Mouse (Mus musculus) right cerebral cortex, postnatal 4 days (tissue): ENCODE results near the gene Syndig1l.

Experiments used
- DNase-seq: peaks from one replicate; pipeline ENCODE4 v3.0.0-alpha.2; 2022

Gene Syndig1l

DNA sequence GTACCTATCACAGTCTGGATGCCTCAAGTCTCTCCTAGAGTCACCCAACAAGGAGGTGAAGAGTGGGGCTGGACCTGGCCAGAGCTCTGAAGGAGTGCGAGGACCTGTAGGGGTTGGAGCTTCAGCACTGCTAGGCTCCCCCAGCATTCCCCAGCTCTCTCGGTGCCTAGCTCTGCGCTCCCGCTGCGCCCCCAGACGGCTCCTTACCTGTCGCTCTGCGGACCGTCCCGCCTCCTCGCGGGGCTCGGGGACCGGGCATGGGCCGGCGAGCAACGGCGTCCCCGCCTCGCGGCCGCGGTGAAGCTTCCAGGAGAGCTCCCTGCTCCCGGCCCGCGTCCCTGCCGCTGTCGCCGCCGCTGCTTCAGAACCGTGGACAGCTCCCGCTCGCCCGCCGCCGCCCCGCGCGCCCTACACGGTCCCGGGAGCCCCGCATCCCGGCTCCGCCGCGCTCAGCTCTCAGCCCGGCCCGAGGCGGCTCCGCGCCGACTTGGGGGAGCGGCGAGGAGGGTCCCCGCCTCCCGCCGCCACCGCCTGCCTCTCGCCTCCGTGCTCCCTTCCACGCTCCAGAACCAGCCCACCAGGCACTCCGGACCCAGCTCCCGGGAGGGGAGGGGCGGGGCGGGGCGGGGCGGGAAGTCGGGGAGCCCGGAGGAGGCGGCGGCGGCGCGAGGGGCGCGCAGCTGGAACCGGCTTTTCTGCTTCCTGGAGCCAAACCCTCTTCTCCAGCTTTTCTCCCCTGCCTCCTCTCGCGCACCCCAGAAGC is at the start of gene Syndig1l:
Syndig1l (minus strand) TSS at position 513 of the 763 bp plus-strand sequence.
- peak; percentile 66 for DNase-seq

- DNase-seq: no peak
Measured at GRCm38 (mm10) chr12:84748134-84748533, 49.5 kb upstream of the Syndig1l start.

- DNase-seq: no peak
Measured at GRCm38 (mm10) chr12:84745700-84746099, 47.1 kb upstream of the Syndig1l start.

GRCm38 (mm10) chr12:84743496-84743895 is 44.9 kb upstream of the Syndig1l start:
- DNase-seq: no peak

GRCm38 (mm10) chr12:84733366-84733765 is 34.7 kb upstream of the Syndig1l start:
- DNase-seq: no peak

- no peak for DNase-seq
Measured at GRCm38 (mm10) chr12:84728421-84728820, 29.8 kb upstream of the Syndig1l start.

DNA sequence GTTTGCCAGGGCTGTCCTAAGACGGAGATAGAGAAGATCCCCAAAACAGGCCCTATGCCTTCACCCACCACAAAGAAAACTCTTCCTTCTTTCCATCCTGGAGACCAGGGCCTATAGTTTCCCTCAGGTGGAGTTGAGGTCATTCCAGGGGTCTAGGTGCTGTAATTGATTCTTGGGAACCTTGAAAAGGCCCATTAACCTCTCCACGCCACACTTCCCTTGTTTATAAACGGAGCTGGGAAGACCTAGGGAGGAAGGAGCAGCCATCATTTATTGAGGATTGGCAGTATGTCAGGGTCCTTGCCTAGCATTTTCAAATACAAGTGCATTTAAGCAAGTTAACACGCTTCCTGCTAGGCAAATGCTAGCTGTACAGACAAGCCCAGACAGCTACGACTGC is 28.8 kb upstream of the Syndig1l start:
- no peak for DNase-seq

DNA sequence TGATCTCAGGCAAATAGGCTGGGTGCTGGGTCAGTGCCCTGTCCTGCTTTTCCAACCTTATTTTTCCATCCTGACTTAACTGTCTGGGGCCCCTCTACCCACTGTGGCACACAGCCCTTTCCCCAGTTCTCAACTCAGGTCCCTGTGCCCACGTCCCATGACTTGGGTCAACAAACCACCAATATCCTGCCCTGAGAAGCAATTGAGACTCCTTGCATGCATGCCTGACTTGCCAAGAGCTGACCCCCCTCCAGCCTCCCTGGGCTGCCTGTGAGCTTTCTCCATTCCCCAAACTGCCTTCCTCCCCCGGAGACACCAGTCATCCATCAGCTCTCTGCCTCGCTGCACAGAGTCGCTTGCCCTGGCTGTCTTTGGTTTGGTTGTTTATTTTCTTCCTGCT is 28.4 kb upstream of the Syndig1l start:
- DNase-seq: no peak

- no peak for DNase-seq
Measured at GRCm38 (mm10) chr12:84726391-84726790, 27.8 kb upstream of the Syndig1l start.

DNA sequence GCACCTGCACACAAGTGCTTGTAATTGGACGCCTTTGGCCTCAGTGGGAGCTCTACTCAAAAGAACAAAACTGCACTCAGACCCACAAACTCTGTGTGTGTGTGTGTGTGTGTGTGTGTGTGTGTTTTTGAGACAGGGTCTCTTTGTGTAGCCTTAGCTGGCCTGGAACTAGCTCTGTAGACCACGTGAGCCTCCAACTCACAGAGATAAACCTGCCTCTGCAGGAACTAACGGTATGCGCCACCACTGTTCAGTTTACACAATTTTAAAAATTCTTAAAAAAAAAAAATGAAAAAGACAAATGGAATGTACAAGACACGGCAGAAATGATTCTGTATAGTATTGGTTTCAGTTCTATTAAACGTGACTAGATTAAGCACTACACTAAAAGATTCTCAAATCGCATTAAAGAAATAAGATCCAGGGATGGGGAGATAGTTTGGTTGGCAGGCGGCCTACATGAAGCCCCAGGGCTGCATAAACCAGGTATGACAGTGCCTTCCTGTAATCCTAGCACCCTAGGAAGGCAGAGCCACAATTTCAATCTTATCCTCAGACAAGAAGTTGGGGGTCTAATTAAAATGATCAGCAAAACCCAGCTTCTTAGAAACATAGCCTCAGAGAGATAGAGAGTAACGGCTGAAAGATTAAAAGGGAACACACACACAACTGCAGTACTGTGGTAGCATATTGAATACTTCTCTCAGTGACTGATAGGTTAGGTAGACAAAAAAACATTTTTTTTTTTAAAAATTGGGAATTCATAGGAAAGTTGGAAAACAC is 20.0 kb upstream of the Syndig1l start:
- DNase-seq: no peak

GRCm38 (mm10) chr12:84714578-84714977 is 15.9 kb upstream of the Syndig1l start:
- no peak for DNase-seq

DNA sequence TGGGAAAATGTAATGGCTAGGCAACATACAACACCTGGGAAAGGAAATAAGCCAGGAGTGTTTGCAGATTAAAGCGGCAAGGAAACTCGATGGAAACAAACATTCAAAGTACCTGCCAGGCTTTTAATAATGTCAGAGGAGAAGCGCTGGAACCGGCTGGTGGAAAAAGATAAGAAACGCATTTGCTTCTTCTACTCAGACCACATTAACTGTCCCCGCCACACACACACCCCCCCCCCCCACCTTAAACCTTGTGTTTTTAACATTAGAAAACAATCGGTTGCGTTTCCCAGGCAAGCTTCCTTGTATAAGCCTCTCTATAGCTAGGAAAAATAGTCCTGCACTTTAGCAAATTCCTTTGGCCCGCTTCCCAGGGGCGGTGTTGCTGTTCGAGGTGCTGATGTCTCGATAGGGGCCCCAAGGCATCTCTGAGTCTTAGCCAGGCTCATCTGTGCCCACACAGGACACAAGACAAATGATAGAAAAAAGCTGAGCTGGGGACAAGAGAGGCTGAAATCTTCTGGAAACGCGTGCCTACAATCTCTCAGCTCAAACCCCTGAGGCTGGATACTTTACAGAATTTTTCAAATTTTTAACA is 11.3 kb upstream of the Syndig1l start:
- DNase-seq: no peak

DNA sequence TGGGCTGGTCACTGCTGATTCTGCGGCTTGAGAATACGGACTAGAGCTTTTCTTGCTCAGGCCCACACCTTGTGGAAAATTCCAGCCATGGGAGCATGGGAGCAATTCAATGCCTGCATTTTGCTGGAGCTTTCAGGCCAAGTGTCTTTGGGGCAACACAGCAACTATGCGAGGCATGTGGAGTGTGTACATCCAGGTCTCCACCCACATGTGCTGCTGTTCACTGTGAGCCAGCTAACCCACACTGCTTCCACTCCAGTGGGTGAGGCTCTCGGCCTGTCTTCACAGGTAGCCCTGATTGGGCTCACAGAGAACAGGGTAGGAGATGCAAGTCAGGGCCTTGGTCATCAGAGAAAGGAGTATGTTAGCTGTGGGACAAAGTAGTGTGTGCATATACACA is 9.2 kb upstream of the Syndig1l start:
- DNase-seq: no peak

GRCm38 (mm10) chr12:84706886-84707285 is 8.3 kb upstream of the Syndig1l start:
- no peak for DNase-seq

- no peak for DNase-seq
Measured at GRCm38 (mm10) chr12:84702586-84702985, 4.0 kb upstream of the Syndig1l start.

DNA sequence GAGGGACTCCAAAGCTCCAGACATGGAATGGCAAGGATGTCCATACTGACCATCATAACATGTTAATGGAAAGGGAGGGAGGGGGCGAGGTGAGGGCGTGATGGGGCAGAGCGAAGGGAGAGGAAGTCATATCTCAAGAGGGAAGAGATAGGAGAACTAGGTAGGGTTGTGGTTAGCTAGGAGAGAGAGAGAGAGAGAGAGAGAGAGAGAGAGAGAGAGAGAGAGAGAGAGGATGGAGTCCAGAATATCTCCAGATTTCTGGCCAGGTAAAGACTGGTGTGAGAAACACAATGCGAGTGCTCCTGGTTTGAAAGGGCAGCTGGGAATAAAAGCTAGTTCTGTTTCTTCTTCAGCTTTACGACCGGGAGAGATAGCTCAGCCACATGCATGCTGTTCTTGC is 6.5 kb downstream of the Syndig1l start:
- no peak for DNase-seq

GRCm38 (mm10) chr12:84691347-84691746 is 7.3 kb downstream of the Syndig1l start:
- no peak for DNase-seq

DNA sequence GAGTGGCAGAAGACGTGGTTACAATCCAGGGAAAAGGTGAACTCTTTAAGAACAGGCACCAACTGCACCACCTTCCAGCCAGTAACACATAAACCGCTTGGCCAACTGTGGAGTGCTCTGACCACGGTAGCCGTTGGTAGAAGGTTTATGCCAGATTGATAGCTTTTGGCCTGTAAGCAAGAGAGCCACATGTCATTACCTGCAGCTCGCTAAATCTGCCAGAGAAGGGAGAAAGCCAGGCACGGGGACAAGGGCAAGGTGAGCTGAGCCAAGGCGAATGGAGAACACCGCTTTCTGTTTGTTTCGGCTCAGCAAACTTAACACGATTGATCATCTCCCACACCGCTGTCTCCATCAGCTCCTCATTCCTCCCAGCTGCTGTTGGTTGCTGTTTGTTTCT is 9.6 kb downstream of the Syndig1l start:
- no peak for DNase-seq

DNA sequence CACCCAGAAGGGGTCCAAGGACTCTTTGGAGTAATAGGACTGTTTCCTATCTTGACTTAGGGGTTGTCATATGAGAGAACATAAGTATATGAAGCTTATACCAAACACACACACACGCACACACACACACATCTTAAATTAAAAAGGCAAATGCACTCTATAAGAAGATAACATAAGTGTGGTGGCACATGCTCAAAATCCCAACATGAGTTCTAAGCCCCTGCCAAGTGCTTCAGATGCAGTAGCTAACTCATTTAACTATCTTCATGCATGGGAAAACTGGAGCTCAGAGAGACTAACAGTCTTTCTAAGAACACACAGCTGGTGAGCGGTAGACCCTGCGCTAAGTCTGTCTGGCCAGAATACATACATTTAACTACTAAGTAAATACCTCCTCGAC is 11.1 kb downstream of the Syndig1l start:
- no peak for DNase-seq

DNA sequence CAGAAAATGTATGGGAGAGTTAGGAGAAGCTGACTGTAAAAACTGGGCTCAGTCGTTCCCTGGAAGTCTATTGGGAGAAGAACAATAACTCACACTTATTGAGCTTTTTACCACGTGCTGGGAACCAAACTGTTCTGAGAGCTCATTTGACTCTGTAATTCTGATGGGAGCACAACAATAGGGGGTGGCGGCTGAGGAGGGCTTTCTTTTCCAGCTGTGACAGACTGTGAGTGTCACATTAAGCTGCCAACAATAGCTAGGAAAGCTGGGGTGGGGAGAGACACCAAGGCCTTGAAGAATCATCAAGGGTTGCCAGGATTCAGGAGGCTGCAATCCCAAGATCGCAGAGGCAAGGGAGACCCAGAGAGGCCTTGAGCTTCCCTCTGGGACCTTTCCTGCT is 12.5 kb downstream of the Syndig1l start:
- no peak for DNase-seq

DNA sequence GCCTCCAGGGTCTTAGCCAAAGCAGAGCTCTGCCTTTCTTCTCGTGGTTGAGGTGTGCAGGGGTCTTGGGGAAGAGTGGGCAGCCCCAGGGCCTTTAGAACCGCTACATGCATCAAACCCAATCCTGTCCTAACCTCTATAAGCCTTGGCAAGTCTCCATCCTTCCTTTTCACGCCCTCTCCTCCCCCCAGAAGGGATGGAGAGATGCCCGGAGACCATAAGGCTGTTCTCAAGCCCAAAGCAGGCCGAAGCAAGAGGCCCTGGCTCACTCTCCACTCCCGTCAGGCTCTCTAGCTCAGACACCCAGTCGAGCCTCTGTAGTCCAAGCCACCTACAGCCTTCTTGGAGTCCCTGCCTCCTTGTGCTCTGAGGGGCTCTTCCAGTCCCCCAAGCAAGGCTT is 14.1 kb downstream of the Syndig1l start:
- DNase-seq: no peak

- no peak for DNase-seq
Measured at GRCm38 (mm10) chr12:84676011-84676410, 22.6 kb downstream of the Syndig1l start.

DNA sequence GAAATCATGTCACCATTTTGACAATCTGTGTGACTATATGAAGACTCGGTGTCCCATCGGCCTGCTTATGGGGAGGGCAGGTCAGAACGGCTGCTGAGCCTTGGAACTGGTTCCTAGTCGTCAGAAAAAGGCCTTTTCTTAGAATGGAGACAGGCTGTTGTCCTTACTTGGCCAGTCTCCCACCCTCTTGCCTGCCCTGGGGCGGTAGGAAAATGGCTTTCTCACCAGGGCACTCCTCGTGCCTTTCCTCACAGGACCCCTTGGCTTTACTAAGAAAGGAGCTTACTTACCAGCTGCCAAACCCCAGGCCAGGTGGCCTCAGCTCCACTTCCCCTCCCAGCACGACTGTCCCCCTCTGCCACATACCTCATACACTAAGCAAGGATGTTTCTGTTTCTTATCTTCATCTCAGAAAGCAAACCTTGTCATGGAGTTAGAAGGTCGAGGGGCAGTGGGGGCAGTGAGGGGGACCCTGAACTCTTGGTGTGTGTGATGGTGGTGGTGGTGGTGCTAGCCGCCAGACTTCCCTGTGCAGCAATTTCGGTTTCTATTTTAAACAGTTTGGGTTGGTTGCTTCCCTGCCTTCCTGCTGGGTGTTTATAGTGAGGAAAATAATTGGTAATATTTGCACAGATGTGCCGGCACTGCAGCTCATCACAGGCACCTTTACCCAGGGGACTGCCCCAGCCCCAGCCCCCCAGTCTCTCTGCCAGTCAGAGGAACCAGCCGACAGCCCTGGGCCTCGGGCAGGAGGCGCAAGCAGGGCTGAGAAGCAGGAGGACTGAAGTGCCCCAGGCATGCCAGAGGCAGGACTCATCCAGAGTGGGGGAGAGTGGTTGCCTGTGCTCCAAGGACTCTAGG is 23.7 kb downstream of the Syndig1l start:
- no peak for DNase-seq
